Mouse (Mus musculus): Measurements from ENCODE around the gene Phc2.

The Phc2 gene

DNA sequence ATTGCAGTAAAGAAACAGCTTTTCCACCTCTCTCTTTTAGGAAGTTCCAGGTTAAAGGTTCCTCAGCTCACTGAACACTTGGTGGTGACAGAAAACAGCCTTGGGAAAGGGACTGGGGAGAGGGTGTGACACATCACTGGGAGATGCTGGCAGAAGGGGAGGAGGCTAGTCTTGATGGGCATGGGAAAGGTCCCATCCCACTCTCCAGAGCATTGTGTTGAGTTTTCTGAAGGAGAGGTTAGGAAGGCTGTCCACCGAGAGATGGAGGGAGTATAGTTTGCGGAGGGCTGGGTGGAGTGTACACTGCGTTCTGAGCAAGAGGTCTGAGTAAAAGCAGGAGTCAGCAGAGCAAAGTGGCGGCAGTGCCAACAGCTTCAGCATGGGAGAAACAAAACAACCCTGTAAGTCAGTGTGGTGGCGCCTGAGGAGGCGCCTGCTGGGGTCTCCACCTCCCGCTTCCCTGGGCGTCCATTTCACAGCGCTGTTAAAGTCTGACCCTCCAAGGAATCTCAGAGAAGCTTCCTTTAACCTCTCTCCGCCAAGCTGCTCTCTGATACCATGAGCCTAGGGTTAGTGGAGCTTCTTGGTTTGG is 88.0 kb downstream of the Phc2 start:
- no peak for DNase-seq (ENCODE audit: low read depth, low spot score)

- no peak for DNase-seq (ENCODE audit: low read depth, low spot score)
Measured at GRCm38 (mm10) chr4:128743031-128743626, 88.6 kb downstream of the Phc2 start.

- DNase-seq (ENCODE audit: low read depth, low spot score), result no peak
Measured at GRCm38 (mm10) chr4:128745160-128745559, 90.7 kb downstream of the Phc2 start.

DNA sequence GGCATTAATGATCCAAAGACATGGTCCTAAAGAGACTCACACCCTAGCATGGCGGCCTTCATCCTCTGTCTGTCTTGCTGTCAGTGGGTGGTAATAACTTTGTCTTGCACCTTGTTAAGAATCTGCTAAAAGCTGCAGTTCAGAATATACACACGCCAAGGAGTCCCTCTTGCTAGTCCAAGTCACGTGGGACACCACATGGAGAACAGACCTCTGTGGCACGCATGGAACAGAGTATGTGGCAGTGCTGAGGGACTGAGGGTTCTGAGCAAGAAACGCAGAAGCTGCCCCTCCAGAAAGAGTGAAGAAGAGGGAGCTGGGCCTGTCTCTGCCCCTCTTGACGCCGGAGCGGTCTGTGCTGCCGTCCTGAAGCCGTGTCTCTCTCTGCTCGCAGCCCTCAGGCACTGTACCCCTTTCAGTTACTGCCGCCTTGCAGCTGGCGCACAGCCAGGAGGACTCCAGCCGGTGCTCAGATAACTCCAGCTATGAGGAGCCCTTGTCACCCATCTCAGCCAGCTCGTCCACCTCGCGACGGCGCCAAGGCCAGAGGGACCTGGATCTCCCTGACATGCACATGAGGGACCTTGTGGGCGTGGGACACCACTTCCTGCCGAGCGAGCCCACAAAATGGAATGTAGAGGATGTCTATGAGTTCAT is 93.2 kb downstream of the Phc2 start:
- DNase-seq (ENCODE audit: low read depth, low spot score), result no peak

DNA sequence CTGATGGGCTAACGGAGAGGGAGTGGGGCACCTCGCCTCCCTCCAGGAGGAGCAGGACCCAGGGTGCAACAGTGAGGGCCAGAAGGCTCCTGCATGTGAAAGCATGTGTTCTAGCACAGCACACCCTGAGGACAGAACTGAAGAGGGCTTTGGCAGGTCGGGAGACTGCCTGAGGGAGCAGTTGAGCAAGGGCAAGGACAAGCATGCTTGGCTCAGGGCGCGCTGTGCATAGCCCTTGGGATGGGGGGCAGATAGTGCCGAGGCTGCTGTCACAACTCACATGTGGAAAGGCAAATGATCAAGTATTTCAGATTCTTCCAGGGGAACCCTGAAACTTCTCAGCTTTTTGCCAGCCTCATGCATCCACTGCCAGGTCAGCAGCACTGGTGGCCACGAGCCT is 93.8 kb downstream of the Phc2 start:
- no peak for DNase-seq (ENCODE audit: low read depth, low spot score)

DNA sequence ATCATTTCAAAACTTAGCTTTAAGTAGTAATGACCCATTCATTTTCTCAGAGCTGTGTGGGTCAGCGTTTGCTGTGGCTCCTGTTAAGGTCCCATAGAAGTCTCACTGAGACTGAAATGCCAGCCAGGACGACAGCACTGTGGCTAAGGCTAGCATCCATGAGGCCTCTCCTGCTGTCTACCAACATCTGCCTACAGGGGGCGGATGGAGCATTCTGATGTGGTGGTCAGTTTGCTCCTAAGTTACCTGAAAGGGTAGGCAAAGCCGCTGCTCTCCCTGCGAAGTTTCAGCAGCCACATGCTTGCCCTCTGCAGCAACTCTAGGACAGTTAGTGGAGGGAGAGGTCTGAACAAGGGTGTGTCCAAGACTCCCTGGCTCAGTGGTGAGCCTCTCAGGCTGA is 96.5 kb downstream of the Phc2 start:
- DNase-seq (ENCODE audit: low read depth, low spot score), result no peak

GRCm38 (mm10) chr4:128752031-128752757 is 97.7 kb downstream of the Phc2 start:
- no peak for DNase-seq (ENCODE audit: low read depth, low spot score)

GRCm38 (mm10) chr4:128753571-128753970 is 99.1 kb downstream of the Phc2 start:
- DNase-seq (ENCODE audit: low read depth, low spot score), result no peak

GRCm38 (mm10) chr4:128755064-128755463 is 100.6 kb downstream of the Phc2 start, which contains the start of gene A3galt2:
Gene A3galt2, plus strand, starts transcription at chr4:128755364.
- DNase-seq (ENCODE audit: low read depth, low spot score), result no peak

- no peak for DNase-seq (ENCODE audit: low read depth, low spot score)
Measured at GRCm38 (mm10) chr4:128755900-128756299, 101.4 kb downstream of the Phc2 start.

DNA sequence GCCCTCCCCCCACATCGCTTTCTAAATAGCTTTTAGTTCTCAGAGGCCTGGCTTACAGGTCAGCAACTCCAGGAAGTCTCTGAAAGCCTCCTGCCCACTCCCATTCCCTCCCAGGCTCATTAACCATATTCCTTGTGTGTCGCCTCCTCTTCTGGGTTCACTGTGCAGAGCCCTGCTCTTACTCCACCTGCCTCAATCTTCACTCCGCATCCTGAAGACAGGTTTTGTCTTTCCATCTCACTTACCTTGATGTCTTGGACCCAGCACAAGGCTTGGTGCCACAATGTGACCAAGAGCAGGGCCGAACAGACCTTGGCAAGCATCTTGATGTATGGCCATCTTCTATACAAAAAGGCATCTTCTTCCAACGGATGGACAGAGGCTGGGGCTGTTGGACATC is 104.7 kb downstream of the Phc2 start:
- no peak for DNase-seq (ENCODE audit: low read depth, low spot score)

DNA sequence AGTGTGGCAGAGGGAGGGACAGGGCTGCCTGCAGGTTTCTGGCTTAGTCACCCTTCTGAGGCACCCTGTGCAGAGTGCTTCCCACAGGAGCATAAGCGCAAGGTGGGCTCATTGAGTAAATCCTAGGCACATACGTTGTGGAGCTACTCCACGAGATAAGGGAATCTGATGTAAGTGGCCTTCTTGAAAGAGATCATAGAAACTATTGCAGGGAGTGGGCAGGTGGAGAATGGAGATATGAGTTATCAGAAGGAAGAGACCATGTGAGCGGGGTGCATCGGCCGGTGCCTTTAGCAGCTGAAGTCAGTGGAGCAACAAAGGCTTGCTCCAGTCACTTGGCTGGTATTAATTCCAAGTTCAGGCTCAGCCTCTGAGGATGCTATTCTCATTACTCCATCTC is 105.5 kb downstream of the Phc2 start:
- DNase-seq (ENCODE audit: low read depth, low spot score), result no peak

GRCm38 (mm10) chr4:128766929-128767328 is 112.4 kb downstream of the Phc2 start:
- no peak for DNase-seq (ENCODE audit: low read depth, low spot score)

GRCm38 (mm10) chr4:128768120-128768519 is 113.6 kb downstream of the Phc2 start:
- no peak for DNase-seq (ENCODE audit: low read depth, low spot score)

DNA sequence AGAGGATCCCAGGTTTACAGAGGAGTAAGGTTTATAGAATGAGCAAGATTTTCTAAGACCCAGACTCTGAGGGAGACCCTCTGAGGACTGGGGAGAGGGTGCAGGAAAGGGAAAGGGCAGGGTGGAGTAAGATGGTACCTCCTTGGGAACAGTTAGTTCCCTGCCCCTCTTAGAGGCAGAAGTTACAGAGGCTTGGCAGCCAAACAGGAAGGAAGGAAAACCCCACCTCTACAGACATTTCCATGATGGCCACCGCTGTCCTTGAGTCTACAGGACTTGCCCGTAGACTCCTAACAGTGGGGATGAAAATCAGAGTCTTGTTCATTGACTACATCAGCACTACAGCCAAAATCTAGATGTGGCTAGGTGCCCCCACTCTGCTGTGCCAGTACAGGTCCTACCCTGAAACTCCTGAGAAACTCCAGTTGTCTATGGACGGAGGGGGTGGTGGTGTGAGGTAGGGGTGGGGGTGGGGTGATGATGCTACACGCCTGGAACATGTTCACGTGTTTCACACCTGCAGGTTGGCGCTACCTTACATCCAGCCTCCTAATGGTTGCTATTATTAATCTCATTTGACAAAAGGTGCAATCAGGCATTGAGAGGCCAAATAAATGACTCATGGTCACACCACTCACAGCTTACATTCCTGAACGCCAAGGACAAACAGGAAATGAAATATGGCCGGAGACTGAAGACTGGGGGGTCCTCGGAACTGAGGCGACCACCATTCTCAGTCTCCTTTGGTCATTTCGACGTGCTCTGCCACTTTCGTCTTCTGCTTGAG is 115.3 kb downstream of the Phc2 start:
- DNase-seq (ENCODE audit: low read depth, low spot score), result no peak

DNA sequence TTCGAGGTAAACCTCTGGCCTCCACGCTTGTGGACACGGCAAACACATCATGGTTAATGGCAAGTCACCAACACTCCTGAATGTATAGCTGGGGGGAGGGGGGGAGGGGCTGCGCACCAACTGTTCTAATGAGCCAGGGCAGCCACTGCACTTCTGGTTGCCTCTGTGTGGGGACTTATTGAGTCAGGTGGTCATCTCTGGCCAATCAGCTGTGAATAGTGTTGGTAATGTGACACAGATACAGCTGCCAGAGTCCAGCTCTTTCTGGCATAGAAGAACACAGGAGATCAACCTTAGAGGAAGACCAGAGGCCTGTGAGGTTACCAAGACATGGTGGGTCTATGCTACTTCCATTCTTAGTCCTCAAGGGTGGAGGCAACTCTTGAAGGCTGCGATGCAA is 116.2 kb downstream of the Phc2 start:
- no peak for DNase-seq (ENCODE audit: low read depth, low spot score)

GRCm38 (mm10) chr4:128773820-128774219 is 119.3 kb downstream of the Phc2 start:
- no peak for DNase-seq (ENCODE audit: low read depth, low spot score)

DNA sequence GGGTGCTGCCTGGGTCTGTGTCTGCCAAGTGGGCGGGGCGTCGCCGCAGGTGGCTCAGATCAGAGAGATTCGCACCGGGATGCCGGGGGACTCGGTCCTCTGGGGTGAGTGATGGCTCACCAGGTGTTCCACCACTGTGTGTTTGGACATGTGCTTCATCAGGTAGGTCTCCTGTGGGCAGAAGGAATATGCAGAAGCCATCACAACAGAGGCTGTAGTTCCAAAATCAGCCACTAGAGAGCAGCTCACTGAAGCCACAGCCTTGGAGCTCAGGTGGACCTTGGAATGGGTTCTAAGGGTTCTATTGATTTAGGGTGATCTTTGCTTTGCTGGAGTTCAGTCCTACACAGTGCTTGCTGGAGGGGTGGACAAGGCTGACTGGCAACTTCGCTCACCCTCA is 120.0 kb downstream of the Phc2 start:
- DNase-seq (ENCODE audit: low read depth, low spot score), result peak; percentile 39

DNA sequence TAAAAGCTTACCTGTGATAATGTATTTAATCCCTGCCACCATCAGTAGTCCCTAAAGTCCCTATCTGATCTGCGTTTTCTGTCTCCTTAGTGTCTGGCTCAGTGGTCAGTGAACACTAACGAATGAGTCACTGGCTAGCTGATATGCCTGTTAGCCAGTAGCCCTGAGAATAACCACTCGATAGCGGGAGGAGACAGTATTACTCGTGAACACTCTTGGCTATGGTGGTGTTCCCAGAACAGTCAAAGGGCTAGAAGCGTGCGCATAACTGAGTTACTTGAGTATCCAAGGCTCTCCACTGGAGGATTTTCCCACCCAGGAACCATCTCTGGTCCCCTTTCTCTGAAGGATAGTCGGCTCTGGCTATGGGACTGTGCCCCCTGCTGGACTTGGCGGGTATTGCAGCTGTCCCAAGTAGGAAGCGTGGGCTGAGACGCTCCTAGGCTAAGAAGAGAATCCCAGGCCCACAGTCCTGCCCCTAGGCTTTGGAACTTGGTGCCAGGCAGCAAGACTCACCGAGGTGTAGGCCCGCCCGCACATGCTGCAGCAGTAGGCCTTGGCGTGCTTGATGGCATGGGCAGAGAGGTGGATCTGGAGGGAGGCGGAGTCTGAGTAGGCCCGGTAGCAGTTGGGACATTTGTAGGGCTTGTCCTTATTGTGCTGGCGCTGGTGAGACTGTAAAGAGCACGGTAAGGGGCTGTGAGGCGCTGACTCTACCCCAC is 122.2 kb downstream of the Phc2 start:
- peak; percentile 59 for DNase-seq (ENCODE audit: low read depth, low spot score)

DNA sequence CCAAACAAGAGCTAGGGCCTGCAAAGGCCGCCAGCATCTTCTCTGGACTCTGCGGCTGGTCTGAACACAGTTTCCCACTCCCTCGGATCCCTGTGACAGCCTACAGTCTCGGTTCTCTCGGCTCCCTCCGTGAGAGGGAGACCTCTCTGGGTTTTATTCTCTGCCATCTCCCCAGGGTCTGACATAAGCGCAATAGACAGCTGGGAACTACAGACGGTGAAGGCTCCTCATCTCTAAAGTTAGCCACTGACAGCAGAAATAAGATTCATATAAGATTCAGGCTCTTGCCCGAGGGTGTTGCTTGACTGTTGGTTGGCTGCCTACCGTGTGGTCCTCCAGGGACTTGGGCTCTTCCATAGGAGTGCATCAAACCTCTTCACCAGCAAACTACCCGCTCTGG is 123.1 kb downstream of the Phc2 start:
- no peak for DNase-seq (ENCODE audit: low read depth, low spot score)

DNA sequence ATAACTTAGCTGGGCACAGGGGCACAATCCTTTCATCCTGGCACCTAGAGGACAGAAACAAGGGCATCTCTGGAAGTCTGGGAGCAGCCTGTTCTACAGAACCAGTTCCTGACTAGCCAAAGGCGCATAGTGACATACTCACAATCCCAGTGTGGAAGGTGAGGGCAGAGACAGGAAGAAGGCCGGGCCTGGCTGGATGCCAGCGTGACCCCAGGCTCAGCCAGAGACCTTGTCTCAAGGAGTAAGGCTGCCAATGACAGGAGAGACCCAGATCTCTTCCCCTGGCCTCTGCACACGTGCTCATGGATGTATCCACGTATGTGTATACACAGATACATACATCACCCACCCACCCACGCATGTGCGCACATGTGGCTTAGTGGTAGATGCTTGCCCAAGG is 127.5 kb downstream of the Phc2 start:
- DNase-seq (ENCODE audit: low read depth, low spot score), result no peak
